Mouse (Mus musculus): Measurements from ENCODE around the gene Catsperd.
"Not testable (repeated sequence)": the region's sequence is repeated elsewhere in the genome, so short reads cannot be mapped to it uniquely, and the experiment has no call there.

Catsperd gene

GRCm38 (mm10) chr17:56613236-56613844, 14.6 kb upstream of the Catsperd start, which contains the start of gene Rpl36:
TSS of gene Rpl36 (plus strand) at chr17:56613416.
- peak; percentile 95 for DNase-seq

- DNase-seq, result not testable (repeated sequence)
Measured at GRCm38 (mm10) chr17:56613893-56614292, 14.1 kb upstream of the Catsperd start.

- no peak for DNase-seq
Measured at GRCm38 (mm10) chr17:56614391-56615135, 13.4 kb upstream of the Catsperd start.

GRCm38 (mm10) chr17:56615136-56615784, 12.7 kb upstream of the Catsperd start:
- DNase-seq, result no peak

GRCm38 (mm10) chr17:56615792-56616191, 12.2 kb upstream of the Catsperd start:
- no peak for DNase-seq

- DNase-seq, result peak; percentile 2
Measured at GRCm38 (mm10) chr17:56616725-56617124, 11.2 kb upstream of the Catsperd start.

- no peak for DNase-seq
Measured at GRCm38 (mm10) chr17:56617628-56618027, 10.3 kb upstream of the Catsperd start.

GRCm38 (mm10) chr17:56625495-56625894, 2.4 kb upstream of the Catsperd start:
- DNase-seq, result no peak

- no peak for DNase-seq
Measured at GRCm38 (mm10) chr17:56626260-56626659, 1.7 kb upstream of the Catsperd start.

GRCm38 (mm10) chr17:56626754-56627470, 1.0 kb upstream of the Catsperd start, which contains the start of gene Lonp1:
TSS of gene Lonp1 (minus strand) at chr17:56626887.
- peak; percentile 97 for DNase-seq

GRCm38 (mm10) chr17:56629800-56630781, 2.1 kb downstream of the Catsperd start:
- not testable (repeated sequence) for DNase-seq

GRCm38 (mm10) chr17:56631807-56632206, 3.9 kb downstream of the Catsperd start:
- no peak for DNase-seq

GRCm38 (mm10) chr17:56634023-56634422, 6.1 kb downstream of the Catsperd start:
- DNase-seq, result no peak

- no peak for DNase-seq
Measured at GRCm38 (mm10) chr17:56643237-56643636, 15.3 kb downstream of the Catsperd start.

GRCm38 (mm10) chr17:56647546-56647945, 19.6 kb downstream of the Catsperd start:
- no peak for DNase-seq

GRCm38 (mm10) chr17:56651801-56652200, 23.9 kb downstream of the Catsperd start:
- DNase-seq, result no peak

- no peak for DNase-seq
Measured at GRCm38 (mm10) chr17:56654771-56655170, 26.8 kb downstream of the Catsperd start.

GRCm38 (mm10) chr17:56655311-56655710, 27.4 kb downstream of the Catsperd start:
- DNase-seq, result no peak

GRCm38 (mm10) chr17:56656171-56656570, 28.2 kb downstream of the Catsperd start:
- no peak for DNase-seq

GRCm38 (mm10) chr17:56663659-56664058, 35.7 kb downstream of the Catsperd start:
- DNase-seq, result no peak

GRCm38 (mm10) chr17:56664333-56664732, 36.4 kb downstream of the Catsperd start:
- no peak for DNase-seq

- DNase-seq, result no peak
Measured at GRCm38 (mm10) chr17:56666384-56666783, 38.4 kb downstream of the Catsperd start.
